Mouse (Mus musculus): ENCODE measurements around the gene Eno2.

The Eno2 gene

GRCm38 (mm10) chr6:124742839-124743514 lies 26.5 kb downstream of the Eno2 start:
- in situ Hi-C loops (cut with MboI; ENCODE audit: low sequenced_read_pairs), result no loop called here

GRCm38 (mm10) chr6:124741842-124742241 lies 27.6 kb downstream of the Eno2 start:
- in situ Hi-C loops (cut with MboI; ENCODE audit: low sequenced_read_pairs), result no loop called here

- in situ Hi-C loops (cut with MboI; ENCODE audit: low sequenced_read_pairs), result no loop called here
These were observed 28.3 kb downstream of the Eno2 start, which contains the start of gene Grcc10 for GRCm38 (mm10) chr6:124740888-124741761. Grcc10 (minus strand) TSS chr6:124741374.

GRCm38 (mm10) chr6:124740211-124740887 lies 29.1 kb downstream of the Eno2 start:
- in situ Hi-C loops (cut with MboI; ENCODE audit: low sequenced_read_pairs), result no loop called here

- in situ Hi-C loops (cut with MboI; ENCODE audit: low sequenced_read_pairs), result no loop called here
These were observed 30.2 kb downstream of the Eno2 start for GRCm38 (mm10) chr6:124739231-124739796.

- in situ Hi-C loops (cut with MboI; ENCODE audit: low sequenced_read_pairs), result no loop called here
These were observed 30.9 kb downstream of the Eno2 start, which contains the start of gene Ptpn6 for GRCm38 (mm10) chr6:124738511-124739023. Ptpn6 (minus strand) TSS chr6:124738714.

- in situ Hi-C loops (cut with MboI; ENCODE audit: low sequenced_read_pairs), result no loop called here
These were observed 32.4 kb downstream of the Eno2 start for GRCm38 (mm10) chr6:124737040-124737439.

GRCm38 (mm10) chr6:124734417-124734816 lies 35.1 kb downstream of the Eno2 start:
- in situ Hi-C loops (cut with MboI; ENCODE audit: low sequenced_read_pairs), result no loop called here

- in situ Hi-C loops (cut with MboI; ENCODE audit: low sequenced_read_pairs), result no loop called here
These were observed 36.8 kb downstream of the Eno2 start for GRCm38 (mm10) chr6:124732476-124733370.

GRCm38 (mm10) chr6:124731038-124731437 lies 38.4 kb downstream of the Eno2 start:
- in situ Hi-C loops (cut with MboI; ENCODE audit: low sequenced_read_pairs), result no loop called here

GRCm38 (mm10) chr6:124729850-124730705 lies 39.4 kb downstream of the Eno2 start:
- in situ Hi-C loops (cut with MboI; ENCODE audit: low sequenced_read_pairs), result no loop called here

GRCm38 (mm10) chr6:124728621-124729020 lies 40.9 kb downstream of the Eno2 start:
- in situ Hi-C loops (cut with MboI; ENCODE audit: low sequenced_read_pairs), result no loop called here

GRCm38 (mm10) chr6:124724472-124724871 lies 45.0 kb downstream of the Eno2 start:
- in situ Hi-C loops (cut with MboI; ENCODE audit: low sequenced_read_pairs), result no loop called here

GRCm38 (mm10) chr6:124723541-124723940 lies 45.9 kb downstream of the Eno2 start:
- in situ Hi-C loops (cut with MboI; ENCODE audit: low sequenced_read_pairs), result no loop called here

- in situ Hi-C loops (cut with MboI; ENCODE audit: low sequenced_read_pairs), result no loop called here
These were observed 46.5 kb downstream of the Eno2 start for GRCm38 (mm10) chr6:124722876-124723473.

GRCm38 (mm10) chr6:124720904-124721303 lies 48.6 kb downstream of the Eno2 start:
- in situ Hi-C loops (cut with MboI; ENCODE audit: low sequenced_read_pairs), result no loop called here

GRCm38 (mm10) chr6:124719354-124719978 lies 50.0 kb downstream of the Eno2 start:
- in situ Hi-C loops (cut with MboI; ENCODE audit: low sequenced_read_pairs), result no loop called here

GRCm38 (mm10) chr6:124718703-124719102 lies 50.8 kb downstream of the Eno2 start:
- in situ Hi-C loops (cut with MboI; ENCODE audit: low sequenced_read_pairs), result no loop called here

All from CH12F3 (cell line).